Mouse (Mus musculus) spleen, postnatal 10 days (tissue): Measurements from ENCODE around the gene Rundc3a.
A peak's percentile ranks its signal among the peaks of the same experiment; 100 is the strongest.

Experiments
- DNase-seq, 2 experiments: peaks; one replicate each; pipeline ENCODE4 v3.0.0; 2021 to 2022; ENCODE audit warnings: low spot score in 2 of 2

Gene Rundc3a

DNA sequence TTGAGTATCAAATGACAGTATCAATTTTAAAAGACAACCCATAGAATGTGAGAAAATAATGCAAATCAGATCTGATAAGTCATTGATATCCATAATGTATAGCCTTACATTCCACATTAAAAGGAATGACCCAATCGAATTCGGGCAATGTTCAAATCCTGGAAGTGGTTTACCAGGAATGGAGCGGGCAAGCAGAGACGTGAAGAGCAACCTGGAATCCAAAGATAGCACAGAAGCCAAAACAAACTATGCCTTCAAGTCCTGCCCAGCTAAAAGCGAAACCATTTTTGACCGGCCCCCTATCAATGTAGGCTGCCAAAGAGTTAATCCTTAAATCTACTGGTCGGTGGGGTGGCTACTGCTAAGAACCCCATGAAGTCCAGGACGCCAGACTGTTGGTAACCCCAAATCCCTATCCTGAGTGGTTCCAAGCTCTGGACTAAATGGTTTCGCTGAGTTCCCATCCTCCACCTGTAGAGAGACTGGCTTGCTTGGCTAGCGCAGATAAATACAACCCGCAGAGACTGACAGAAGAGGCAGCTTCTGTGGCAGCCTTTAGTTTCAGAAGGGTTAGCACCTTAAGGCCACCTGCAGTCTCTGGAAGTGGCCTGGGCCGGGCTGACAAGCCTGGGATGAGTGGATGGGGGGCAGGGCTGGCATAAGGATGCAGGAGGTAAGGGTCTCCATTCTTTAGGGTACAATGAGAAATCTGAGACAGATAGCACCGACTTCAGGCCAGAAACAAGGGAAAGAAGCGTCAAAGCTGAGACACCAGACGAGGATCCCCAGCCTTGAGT is 564 bp upstream of the Rundc3a start:
- DNase-seq: peak in 1 of 2 experiments; percentile 25

GRCm38 (mm10) chr11:102393719-102394420 is 667 bp downstream of the Rundc3a start:
- peak in 1 of 2 experiments; percentile 19 for DNase-seq

- no peak for DNase-seq
These were observed 1.4 kb downstream of the Rundc3a start for GRCm38 (mm10) chr11:102394421-102395124.

GRCm38 (mm10) chr11:102395250-102395649 is 2.0 kb downstream of the Rundc3a start:
- DNase-seq: no peak

DNA sequence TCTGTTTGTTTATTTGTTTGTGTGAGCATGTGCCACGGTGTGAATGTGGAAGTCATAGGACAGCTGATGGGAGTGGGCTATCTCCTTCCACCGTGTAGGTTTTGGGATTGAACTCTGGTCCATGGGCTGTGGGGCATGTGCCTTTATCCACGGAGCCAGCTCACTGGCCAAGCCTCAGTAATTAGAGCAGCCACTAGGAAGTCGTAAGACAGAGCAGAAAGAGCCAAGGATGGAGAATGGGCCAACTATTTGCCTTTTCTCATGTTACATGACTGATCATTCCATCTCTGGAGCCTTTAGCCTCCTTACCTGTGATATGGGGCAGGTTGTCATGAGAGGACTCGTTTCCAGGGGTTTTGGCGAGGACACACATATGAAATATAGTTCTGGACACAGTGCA is 3.1 kb downstream of the Rundc3a start:
- no peak for DNase-seq

DNA sequence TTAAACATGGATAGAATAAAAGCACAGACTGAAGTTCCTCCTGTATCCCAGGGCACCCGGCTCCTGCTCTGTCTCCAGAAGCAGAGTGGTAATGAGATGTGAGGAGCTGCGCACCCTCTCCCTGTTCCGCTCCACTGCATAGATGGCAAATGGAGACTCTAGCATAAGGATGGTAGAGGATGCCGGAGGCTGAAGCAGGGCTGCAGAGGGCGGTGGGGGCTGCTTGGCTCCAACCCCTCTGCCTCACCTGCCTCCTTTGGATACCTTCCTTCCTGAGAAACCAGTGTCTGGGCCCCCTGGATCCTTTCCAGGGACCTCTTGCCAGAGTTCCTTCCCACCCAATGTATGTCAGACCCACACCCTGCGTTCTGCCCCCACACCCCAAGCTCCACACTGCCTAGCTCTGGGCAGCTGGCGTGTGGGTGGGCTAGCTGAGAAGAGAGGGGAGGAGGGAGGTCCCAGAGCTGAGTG is 3.5 kb downstream of the Rundc3a start:
- peak in 1 of 2 experiments; percentile 14 for DNase-seq

- DNase-seq: peak in 1 of 2 experiments; percentile 16
These were observed 5.0 kb downstream of the Rundc3a start for GRCm38 (mm10) chr11:102398007-102398825.

GRCm38 (mm10) chr11:102399107-102399506 is 5.9 kb downstream of the Rundc3a start:
- no peak for DNase-seq

DNA sequence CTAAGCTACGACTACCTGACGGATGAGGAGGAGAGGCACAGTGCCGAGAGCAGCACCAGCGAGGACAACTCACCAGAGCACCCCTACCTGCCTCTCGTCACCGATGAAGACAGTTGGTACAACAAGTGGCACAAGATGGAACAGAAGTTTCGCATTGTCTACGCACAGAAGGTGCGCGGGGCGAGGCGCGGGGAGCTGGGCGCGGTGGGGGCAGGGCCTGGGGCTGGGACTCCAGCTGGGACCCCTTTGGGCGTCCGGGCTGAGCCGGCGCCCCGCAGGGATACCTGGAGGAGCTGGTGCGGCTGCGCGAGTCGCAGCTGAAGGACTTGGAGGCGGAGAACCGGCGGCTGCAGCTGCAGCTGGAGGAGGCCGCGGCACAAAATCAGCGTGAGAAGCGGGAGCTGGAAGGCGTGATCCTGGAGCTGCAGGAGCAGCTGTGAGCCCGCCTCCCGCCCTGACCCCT is 6.4 kb downstream of the Rundc3a start:
- peak in 1 of 2 experiments; percentile 42 for DNase-seq

DNA sequence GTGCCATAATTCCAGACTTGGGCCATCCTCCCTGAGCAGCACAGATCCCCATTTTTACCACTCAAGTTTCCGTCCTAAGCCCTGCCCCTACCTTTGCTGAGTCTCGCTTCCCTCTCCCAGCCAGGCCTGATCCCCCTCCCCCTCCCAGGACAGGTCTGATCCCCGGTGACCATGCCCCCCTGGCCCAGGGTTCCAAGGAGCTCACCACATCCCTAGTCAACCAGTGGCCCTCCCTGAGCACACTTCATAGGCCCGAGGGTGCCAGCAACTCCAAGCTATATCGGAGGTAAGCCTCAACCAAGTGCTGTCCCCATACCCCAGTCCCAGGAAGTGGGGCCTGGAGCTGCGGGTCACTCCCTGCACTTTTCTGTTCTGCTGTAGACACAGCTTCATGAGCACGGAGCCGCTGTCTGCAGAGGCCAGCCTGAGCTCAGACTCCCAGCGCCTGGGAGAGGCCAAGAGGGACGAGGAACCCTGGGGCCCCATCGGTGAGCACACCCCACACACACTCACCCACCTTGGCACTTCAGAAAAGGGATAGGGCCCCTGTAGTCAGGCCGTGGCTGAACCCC is 7.4 kb downstream of the Rundc3a start:
- no peak for DNase-seq

GRCm38 (mm10) chr11:102401898-102402500 is 8.8 kb downstream of the Rundc3a start:
- no peak for DNase-seq

GRCm38 (mm10) chr11:102403657-102404056 is 10.5 kb downstream of the Rundc3a start:
- no peak for DNase-seq

DNA sequence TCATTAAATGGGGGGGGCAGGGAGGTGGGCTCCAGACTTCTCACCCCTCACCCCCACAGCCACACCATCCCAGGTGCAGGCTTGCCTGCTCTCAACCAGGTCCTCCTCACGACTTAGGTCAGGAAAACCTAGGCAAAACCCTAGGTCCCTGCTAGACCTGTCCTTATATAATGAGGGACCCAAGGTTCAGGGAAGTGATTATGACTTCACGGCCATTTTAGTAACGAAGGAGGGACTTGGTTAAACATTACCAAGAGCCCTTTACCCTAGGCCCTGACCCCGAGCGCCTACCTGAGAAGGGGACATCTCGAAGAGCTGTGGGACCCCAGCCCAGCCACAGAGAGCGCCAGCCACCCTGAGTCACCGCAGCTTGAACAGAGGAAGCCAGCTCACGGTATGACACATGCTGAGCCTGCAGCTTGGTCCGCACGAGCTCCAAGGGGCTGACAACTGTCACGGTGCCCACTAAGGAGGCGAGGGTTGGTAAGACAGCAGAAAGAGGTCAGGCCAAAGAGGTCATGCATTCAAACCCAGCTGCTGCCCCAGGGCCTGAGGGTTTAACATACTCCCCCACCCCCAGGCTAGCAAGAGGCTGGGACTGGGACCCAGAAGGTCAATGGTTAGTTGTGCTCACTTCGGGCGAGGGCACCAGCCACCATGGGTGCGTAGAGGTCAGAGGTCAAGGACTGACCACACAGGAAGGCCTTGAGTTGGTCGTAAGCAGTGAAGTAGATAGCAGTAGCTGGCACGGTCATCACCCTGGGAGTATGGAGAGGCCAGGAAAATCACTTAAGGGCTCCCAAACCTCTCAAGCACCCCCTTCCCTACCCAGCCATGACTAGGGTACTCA is 11.2 kb downstream of the Rundc3a start:
- DNase-seq: no peak

- DNase-seq: no peak
These were observed 12.5 kb downstream of the Rundc3a start for GRCm38 (mm10) chr11:102405544-102406285.

GRCm38 (mm10) chr11:102406401-102406800 is 13.2 kb downstream of the Rundc3a start:
- peak; percentile 32 to 33 for DNase-seq

DNA sequence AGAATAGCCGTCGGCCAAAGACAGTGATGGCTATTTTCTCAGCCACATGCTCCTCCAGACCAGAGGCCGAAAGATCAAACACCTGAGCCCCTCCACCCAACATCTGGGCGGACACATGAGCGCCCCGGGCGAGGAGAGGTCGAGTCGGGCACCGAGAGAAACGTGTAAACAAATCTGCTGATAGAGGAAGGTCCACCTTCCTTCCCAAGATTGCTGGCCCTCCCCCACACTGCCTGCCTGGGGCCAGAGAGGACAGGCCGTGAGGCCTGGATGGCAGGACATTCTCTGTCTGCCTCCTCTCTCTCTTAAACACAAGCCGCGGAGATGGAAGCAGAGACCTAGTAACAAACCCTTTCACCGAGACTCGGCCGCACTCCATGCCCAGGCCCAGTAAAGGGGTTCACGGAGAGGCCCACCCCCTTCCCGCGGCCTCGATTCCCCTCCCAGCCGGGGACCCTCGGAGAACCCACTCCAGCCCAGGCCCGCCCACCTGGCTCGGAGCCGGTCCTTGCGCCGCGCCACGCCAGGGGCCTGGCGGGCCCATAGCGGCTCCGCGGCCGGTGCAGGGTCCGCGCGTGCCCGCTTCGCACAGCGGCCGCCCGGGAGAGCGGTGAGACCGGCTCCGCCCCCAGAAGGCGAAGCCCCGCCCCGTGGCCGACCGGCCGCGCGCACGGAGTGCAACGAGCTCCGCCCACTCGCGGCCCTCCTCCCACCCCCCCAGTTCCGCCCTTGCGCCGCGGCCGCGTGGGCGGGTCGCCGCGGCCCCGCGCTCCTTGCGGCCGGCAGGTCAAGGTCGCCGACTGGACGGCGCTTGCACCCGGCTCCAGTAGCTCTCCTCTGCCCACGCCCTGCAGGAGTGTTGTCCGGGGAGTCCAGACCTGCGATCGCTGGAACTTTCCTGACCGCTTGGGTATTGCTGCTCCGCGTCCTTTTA is 14.0 kb downstream of the Rundc3a start:
- DNase-seq: peak; percentile 96 to 97

- no peak for DNase-seq
These were observed 14.6 kb downstream of the Rundc3a start, which contains the start of gene Slc25a39 for GRCm38 (mm10) chr11:102407834-102408215. TSS of gene Slc25a39 (minus strand) at chr11:102407946.
